Mouse (Mus musculus) MEL (cell line): ENCODE measurements around the gene Esf1.

Experiments
- RCOR1 ChIP-seq: IDR thresholded peaks from 2 replicates; pipeline ENCODE4 v1.6.1; 2012; ENCODE audit warnings: low read depth, mild to moderate bottlenecking, inconsistent platforms, low read length, improper control_type of control experiment
- ZKSCAN1 ChIP-seq: IDR thresholded peaks from 2 replicates; pipeline ENCODE4 v1.6.1; 2012; ENCODE audit warnings: low read depth, mild to moderate bottlenecking, inconsistent platforms, low read length, improper control_type of control experiment, moderate library complexity

DNA sequence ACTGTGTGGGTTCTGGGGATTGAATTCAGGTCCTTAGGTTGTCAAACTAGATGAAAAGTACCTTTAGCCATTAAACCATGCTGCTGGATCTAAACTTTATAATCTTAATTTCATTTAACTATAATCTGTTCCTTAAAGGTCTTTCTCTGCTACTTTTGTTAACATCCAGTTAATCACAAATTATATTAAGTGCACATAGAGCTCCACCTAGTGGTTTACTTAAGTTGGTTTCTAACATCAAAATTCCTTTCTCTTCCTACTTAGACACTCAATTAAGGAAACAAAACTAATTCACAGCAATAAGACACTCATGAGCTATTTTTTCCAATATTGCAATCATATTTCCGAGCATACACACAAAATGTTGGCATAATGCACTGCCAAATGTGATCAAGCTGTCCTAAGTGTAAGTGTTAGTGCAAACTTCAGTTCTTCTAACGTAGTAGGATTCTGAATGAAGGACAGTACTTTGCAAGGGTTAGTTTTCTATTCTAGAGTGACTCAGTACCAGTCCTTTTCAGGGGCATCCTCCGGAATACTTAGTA lies 11.1 kb downstream of the Esf1 start:
- TF ChIP-seq ZKSCAN1: no peak
- no peak for TF ChIP-seq RCOR1
